In genomic region chr6:124746654-124747632, GRCm38 (mm10) we compare ENCODE assay signal across 9 mouse cellular contexts. TPM values are rescaled to one million over a fixed set of nuclear protein-coding genes. Genes with fewer than 3 reads are reported as not detected.
DNase-seq lines count a peak whose midpoint lies in the region; ATAC-seq and TF ChIP-seq lines count a peak whose summit lies in the region.
"Had no signal": no experiment of that assay in that cellular context is flagged by ENCODE, and none has a peak within 500 bp of the region (broad histone marks: within the 10 kb centered on the region; RNA-seq: fewer than 3 reads in every experiment).

No protein-coding gene starts in this region.

- no peak for DNase-seq in kidney, postnatal 0 days (ENCODE audit: low spot score)
- DNase-seq in kidney, postnatal 10 days = no peak
- DNase-seq in right cerebral cortex, postnatal 25 days = no peak
- no peak for DNase-seq in layer of hippocampus, adult 9-11 months
- no peak for DNase-seq in ovary, postnatal 36 days (ENCODE audit: low spot score)
- DNase-seq: lung, adult 2 months had no signal

- no peaks in the 10 kb centered on the region for H3K27me3 ChIP-seq in kidney, postnatal 0 days (ENCODE audit: insufficient read depth, low read length)
- H3K27me3 ChIP-seq in embryonic facial prominence, embryonic 13.5 days = no peaks in the 10 kb centered on the region
- H3K27me3 ChIP-seq in intestine, embryonic 15.5 days (replicated peaks) = no peaks in the 10 kb centered on the region
- no peaks in the 10 kb centered on the region for H3K27me3 ChIP-seq in neural tube, embryonic 12.5 days (replicated peaks)

- WGBS in kidney, postnatal 0 days = 77% methylated on average over 7 of the region's 7 CpGs
- 85% methylated on average over 7 of the region's 7 CpGs for WGBS in embryonic facial prominence, embryonic 13.5 days
- WGBS in intestine, embryonic 15.5 days = 81% methylated on average over 7 of the region's 7 CpGs
- WGBS in neural tube, embryonic 12.5 days = 81% methylated on average over 7 of the region's 7 CpGs

- H3K4me1 ChIP-seq in kidney, postnatal 0 days (replicated peaks; ENCODE audit: insufficient read depth, low read length) = peaks cover 18% of the 10 kb centered on the region
- peaks cover 30% of the 10 kb centered on the region for H3K4me1 ChIP-seq in embryonic facial prominence, embryonic 13.5 days
- H3K4me1 ChIP-seq in intestine, embryonic 15.5 days (replicated peaks) = peaks cover 23% of the 10 kb centered on the region
- H3K4me1 ChIP-seq in neural tube, embryonic 12.5 days = peaks cover 25% of the 10 kb centered on the region

- H3K9me3 ChIP-seq in kidney, postnatal 0 days (replicated peaks; ENCODE audit: low read length) = no peaks in the 10 kb centered on the region
- H3K9me3 ChIP-seq in embryonic facial prominence, embryonic 13.5 days = no peaks in the 10 kb centered on the region
- no peaks in the 10 kb centered on the region for H3K9me3 ChIP-seq in intestine, embryonic 15.5 days
- H3K9me3 ChIP-seq in neural tube, embryonic 12.5 days = no peaks in the 10 kb centered on the region

- H3K36me3 ChIP-seq in kidney, postnatal 0 days (ENCODE audit: insufficient read depth, low read length) = peaks cover 42% of the 10 kb centered on the region
- peaks cover 68% of the 10 kb centered on the region for H3K36me3 ChIP-seq in embryonic facial prominence, embryonic 13.5 days
- H3K36me3 ChIP-seq in intestine, embryonic 15.5 days = peaks cover 39% of the 10 kb centered on the region
- peaks cover 58% of the 10 kb centered on the region for H3K36me3 ChIP-seq in neural tube, embryonic 12.5 days

- no peak for ATAC-seq in kidney, postnatal 0 days (replicated peaks; ENCODE audit: low FRiP score, low read depth)
- ATAC-seq in embryonic facial prominence, embryonic 13.5 days (ENCODE audit: insufficient number of reproducible peaks, insufficient read depth, low FRiP score, low TSS enrichment, low read depth) = no peak
- ATAC-seq in intestine, embryonic 15.5 days = no peak
- no peak for ATAC-seq in neural tube, embryonic 12.5 days (ENCODE audit: low FRiP score, low read depth)

- H3K4me3 ChIP-seq in kidney, postnatal 0 days (replicated peaks; ENCODE audit: low read depth, low read length) = no peak overlapping the region; the same call in 1 of the 2 replicates
- peak overlapping the region; percentile 51; the same call in 1 of the 2 replicates for H3K4me3 ChIP-seq in embryonic facial prominence, embryonic 13.5 days
- no peak overlapping the region for H3K4me3 ChIP-seq in intestine, embryonic 15.5 days (replicated peaks)
- H3K4me3 ChIP-seq in neural tube, embryonic 12.5 days = peak overlapping the region; percentile 52; the same call in 1 of the 2 replicates

- peak overlapping the region; percentile 86 for H3K9ac ChIP-seq in kidney, postnatal 0 days (ENCODE audit: low read depth, low read length)
- H3K9ac ChIP-seq in embryonic facial prominence, embryonic 13.5 days = peak overlapping the region; percentile 83; the same call in 1 of the 2 replicates
- H3K9ac ChIP-seq in intestine, embryonic 15.5 days = no peak overlapping the region
- H3K9ac ChIP-seq in neural tube, embryonic 12.5 days = peak overlapping the region; percentile 85; the same call in 1 of the 2 replicates

- TF ChIP-seq CTCF in kidney, postnatal 0 days (IDR thresholded peaks at IDR 0.05; ENCODE audit: low read depth) = no peak

- peak overlapping the region; percentile 93 for H3K27ac ChIP-seq in kidney, postnatal 0 days
- peak overlapping the region; percentile 86 for H3K27ac ChIP-seq in embryonic facial prominence, embryonic 13.5 days
- H3K27ac ChIP-seq in intestine, embryonic 15.5 days = no peak overlapping the region
- 0 out of 2 replicates have a peak overlapping the region, but pooled peaks have one; percentile 87 for H3K27ac ChIP-seq in neural tube, embryonic 12.5 days

- peak overlapping the region; percentile 99 for H3K4me2 ChIP-seq in kidney, postnatal 0 days (ENCODE audit: low read length)
- H3K4me2 ChIP-seq in embryonic facial prominence, embryonic 13.5 days = peak overlapping the region; percentile 92
- H3K4me2 ChIP-seq in intestine, embryonic 15.5 days (replicated peaks) = peak overlapping the region; percentile 96; the same call in 1 of the 2 replicates
- H3K4me2 ChIP-seq in neural tube, embryonic 12.5 days (replicated peaks) = peak overlapping the region; percentile 97

RNA-seq across cellular contexts. Expression of gene Grcc10, which starts 5.8 kb away (rescaled TPM):
- polyA plus RNA-seq in kidney, postnatal 0 days (2015; fragmentation: Nextera tagmentation; extraction: Ambion mirVana) = 549 and 600 TPM in 2 replicates
- polyA plus RNA-seq in embryonic facial prominence, embryonic 13.5 days (2015; fragmentation: Nextera tagmentation; extraction: Ambion mirVana) = 487 and 605 TPM in 2 replicates
- polyA plus RNA-seq in intestine, embryonic 15.5 days (2015; fragmentation: Nextera tagmentation; extraction: Ambion mirVana) = 337 and 341 TPM in 2 replicates
- 527 and 552 TPM in 2 replicates for polyA plus RNA-seq in neural tube, embryonic 12.5 days (2016; fragmentation: Nextera tagmentation; extraction: Ambion mirVana)

RNA-seq across cellular contexts. Expression of gene Ptpn6, which starts 8.4 kb away (rescaled TPM):
- 13.0 and 13.6 TPM in 2 replicates for polyA plus RNA-seq in kidney, postnatal 0 days (2015; fragmentation: Nextera tagmentation; extraction: Ambion mirVana)
- 9.2 and 13.9 TPM in 2 replicates for polyA plus RNA-seq in embryonic facial prominence, embryonic 13.5 days (2015; fragmentation: Nextera tagmentation; extraction: Ambion mirVana)
- polyA plus RNA-seq in intestine, embryonic 15.5 days (2015; fragmentation: Nextera tagmentation; extraction: Ambion mirVana) = 16.7 and 17.7 TPM in 2 replicates
- polyA plus RNA-seq in neural tube, embryonic 12.5 days (2016; fragmentation: Nextera tagmentation; extraction: Ambion mirVana) = 4.8 and 6.6 TPM in 2 replicates

RNA-seq across cellular contexts. Expression of gene Gm45234, which starts 8.9 kb away (rescaled TPM):
- polyA plus RNA-seq in kidney, postnatal 0 days (2015; fragmentation: Nextera tagmentation; extraction: Ambion mirVana) = not detected in 2 replicates
- 0.33 TPM in 1 of 2 replicates, not detected in the other for polyA plus RNA-seq in embryonic facial prominence, embryonic 13.5 days (2015; fragmentation: Nextera tagmentation; extraction: Ambion mirVana)
- polyA plus RNA-seq in intestine, embryonic 15.5 days (2015; fragmentation: Nextera tagmentation; extraction: Ambion mirVana) = not detected in 2 replicates
- not detected in 2 replicates for polyA plus RNA-seq in neural tube, embryonic 12.5 days (2016; fragmentation: Nextera tagmentation; extraction: Ambion mirVana)

RNA-seq across cellular contexts. Expression of gene Atn1, which starts 9.4 kb away (rescaled TPM):
- polyA plus RNA-seq in kidney, postnatal 0 days (2015; fragmentation: Nextera tagmentation; extraction: Ambion mirVana) = 13.0 and 13.7 TPM in 2 replicates
- 22.1 and 22.2 TPM in 2 replicates for polyA plus RNA-seq in embryonic facial prominence, embryonic 13.5 days (2015; fragmentation: Nextera tagmentation; extraction: Ambion mirVana)
- 10.5 and 11.9 TPM in 2 replicates for polyA plus RNA-seq in intestine, embryonic 15.5 days (2015; fragmentation: Nextera tagmentation; extraction: Ambion mirVana)
- polyA plus RNA-seq in neural tube, embryonic 12.5 days (2016; fragmentation: Nextera tagmentation; extraction: Ambion mirVana) = 16.8 and 17.4 TPM in 2 replicates

RNA-seq across cellular contexts. Expression of gene Eno2, which starts 22.5 kb away (rescaled TPM):
- polyA plus RNA-seq in kidney, postnatal 0 days (2015; fragmentation: Nextera tagmentation; extraction: Ambion mirVana) = 7.6 TPM in 2 replicates
- polyA plus RNA-seq in embryonic facial prominence, embryonic 13.5 days (2015; fragmentation: Nextera tagmentation; extraction: Ambion mirVana) = 10.7 and 10.9 TPM in 2 replicates
- polyA plus RNA-seq in intestine, embryonic 15.5 days (2015; fragmentation: Nextera tagmentation; extraction: Ambion mirVana) = 6.0 and 6.8 TPM in 2 replicates
- 25.2 and 27.8 TPM in 2 replicates for polyA plus RNA-seq in neural tube, embryonic 12.5 days (2016; fragmentation: Nextera tagmentation; extraction: Ambion mirVana)

Comparison
In these comparisons a context has a peak if more than half of its experiments do, and no peak if none do; other contexts are left out.
1. H3K4me3 ChIP-seq: peak in embryonic facial prominence, embryonic 13.5 days (single experiment) and neural tube, embryonic 12.5 days (single experiment); none in kidney, postnatal 0 days (single experiment) and intestine, embryonic 15.5 days (single experiment).
2. Peak in every context shown above with its lines, with median percentiles within 50 percentile points of each other: H3K4me2 ChIP-seq.